In the genomic region with DNA sequence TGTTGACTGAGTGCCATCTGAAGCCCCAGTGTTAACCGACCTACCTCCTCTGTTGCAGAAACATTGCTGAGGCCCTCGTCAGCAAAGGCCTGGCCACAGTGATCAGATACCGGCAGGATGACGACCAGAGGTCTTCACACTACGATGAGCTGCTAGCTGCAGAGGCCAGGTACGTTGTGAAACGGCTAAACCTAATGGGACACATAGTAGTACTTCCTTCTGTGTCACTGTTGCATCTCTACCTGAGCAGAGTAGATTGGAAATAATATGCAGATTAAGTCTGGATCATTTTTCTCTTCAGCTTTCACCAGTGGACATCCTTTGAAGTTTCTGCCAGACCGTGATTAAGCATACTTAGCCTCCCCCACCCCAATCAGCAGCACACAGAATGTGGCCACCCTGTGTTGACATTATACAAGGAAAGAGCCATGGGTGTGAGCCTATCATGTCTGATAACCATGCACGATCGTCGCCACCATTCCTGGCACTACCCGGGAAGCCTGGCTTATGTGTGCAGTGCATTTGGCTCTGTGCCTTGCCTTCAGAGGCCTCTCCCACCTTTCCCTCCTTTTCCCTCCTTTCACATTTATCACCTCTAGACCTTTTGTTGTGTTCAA, we compare ENCODE assay signal across 11 mouse cellular contexts.
DNase-seq lines count a peak whose midpoint lies in the region; ATAC-seq lines count a peak whose summit lies in the region.
"Had no signal": no experiment of that assay in that cellular context is flagged by ENCODE, and none has a peak within 500 bp of the region (broad histone marks: within the 10 kb centered on the region; RNA-seq: fewer than 3 reads in every experiment).

No protein-coding gene starts in this region.

- intact Hi-C loops in heart, postnatal 14 days (cut with DNase I), result no loop called here

- DNase-seq in ovary, postnatal 36 days (ENCODE audit: low spot score), result peak; percentile 34
- DNase-seq in ovary, postnatal 14 days (ENCODE audit: low spot score), result no peak
- peak; percentile 23 to 26 for DNase-seq in heart, postnatal 14 days
- no peak for DNase-seq in testis, postnatal 14 days (ENCODE audit: low spot score)
- DNase-seq in layer of hippocampus, adult 11-12 months (ENCODE audit: low spot score), result no peak
- DNase-seq: embryo, embryonic 11 days; gastrocnemius, postnatal 10 days had no signal

- peak; percentile 55; the same call in 1 of the 2 replicates for ATAC-seq in forebrain, embryonic 13.5 days
- no peak for ATAC-seq in forebrain, embryonic 15.5 days (replicated peaks)
- peak; percentile 70; the same call in 1 of the 2 replicates for ATAC-seq in stomach, embryonic 14.5 days (ENCODE audit: insufficient number of reproducible peaks, insufficient read depth, low FRiP score, low read depth)

- no peaks in the 10 kb centered on the region for H3K27me3 ChIP-seq in forebrain, embryonic 13.5 days
- H3K27me3 ChIP-seq in forebrain, embryonic 15.5 days, result no peaks in the 10 kb centered on the region
- H3K27me3 ChIP-seq in stomach, embryonic 14.5 days (ENCODE audit: control insufficient read depth, insufficient read depth, low read length), result no peaks in the 10 kb centered on the region
- H3K27me3 ChIP-seq: megakaryocyte, embryonic 14.5 days had no signal

- no peak overlapping the region for H3K4me2 ChIP-seq in forebrain, embryonic 13.5 days
- H3K4me2 ChIP-seq in forebrain, embryonic 15.5 days (replicated peaks), result no peak overlapping the region
- no peak overlapping the region for H3K4me2 ChIP-seq in stomach, embryonic 14.5 days (replicated peaks; ENCODE audit: low read depth, low read length)

- no peak overlapping the region for H3K4me3 ChIP-seq in forebrain, embryonic 13.5 days
- no peak overlapping the region for H3K4me3 ChIP-seq in forebrain, embryonic 15.5 days
- no peak overlapping the region for H3K4me3 ChIP-seq in stomach, embryonic 14.5 days (ENCODE audit: low read depth, low read length)
- H3K4me3 ChIP-seq: megakaryocyte, embryonic 14.5 days had no signal

- peaks cover 37% of the 10 kb centered on the region for H3K4me1 ChIP-seq in forebrain, embryonic 13.5 days
- peaks cover 30% of the 10 kb centered on the region for H3K4me1 ChIP-seq in forebrain, embryonic 15.5 days
- H3K4me1 ChIP-seq in stomach, embryonic 14.5 days (ENCODE audit: control insufficient read depth, insufficient read depth, low read length), result peaks cover 20% of the 10 kb centered on the region; the same call in 1 of the 2 replicates

- H3K9ac ChIP-seq in forebrain, embryonic 13.5 days, result no peak overlapping the region
- H3K9ac ChIP-seq in forebrain, embryonic 15.5 days (replicated peaks), result no peak overlapping the region
- H3K9ac ChIP-seq in stomach, embryonic 14.5 days (replicated peaks; ENCODE audit: low read depth, low read length), result no peak overlapping the region

- no peaks in the 10 kb centered on the region for H3K9me3 ChIP-seq in forebrain, embryonic 13.5 days (replicated peaks)
- H3K9me3 ChIP-seq in forebrain, embryonic 15.5 days, result no peaks in the 10 kb centered on the region
- no peaks in the 10 kb centered on the region for H3K9me3 ChIP-seq in stomach, embryonic 14.5 days (ENCODE audit: control insufficient read depth, low read depth, low read length)

- peaks cover 7% of the 10 kb centered on the region; the same call in 1 of the 2 replicates for H3K36me3 ChIP-seq in forebrain, embryonic 13.5 days (ENCODE audit: poor library complexity, severe bottlenecking)
- no peaks in the 10 kb centered on the region for H3K36me3 ChIP-seq in forebrain, embryonic 15.5 days
- peaks cover 9% of the 10 kb centered on the region; the same call in 1 of the 2 replicates for H3K36me3 ChIP-seq in stomach, embryonic 14.5 days (ENCODE audit: control insufficient read depth, insufficient read depth, low read length)

- no peak overlapping the region for H3K27ac ChIP-seq in forebrain, embryonic 13.5 days
- no peak overlapping the region for H3K27ac ChIP-seq in forebrain, embryonic 15.5 days (replicated peaks)
- no peak overlapping the region; the same call in 1 of the 2 replicates for H3K27ac ChIP-seq in stomach, embryonic 14.5 days (ENCODE audit: low read length)

- WGBS in forebrain, embryonic 13.5 days, result 75% methylated on average over 12 of the region's 12 CpGs
- WGBS in forebrain, embryonic 15.5 days, result 69% methylated on average over 12 of the region's 12 CpGs
- WGBS in stomach, embryonic 14.5 days, result 44% methylated on average over 12 of the region's 12 CpGs

Comparison
In these comparisons a context has a peak if more than half of its experiments do, and no peak if none do; other contexts are left out.
1. DNase-seq: peak in ovary, postnatal 36 days (single experiment) and heart, postnatal 14 days (2 of 2); none in ovary, postnatal 14 days (single experiment), testis, postnatal 14 days (single experiment) and layer of hippocampus, adult 11-12 months (single experiment).